Mouse (Mus musculus): ENCODE measurements around the gene Ddx23. TPM values are rescaled to one million over a fixed set of nuclear protein-coding genes. Genes with fewer than 3 reads are reported as not detected.
A peak's percentile ranks its signal among the peaks of the same experiment; 100 is the strongest.

The Ddx23 gene
- polyA plus RNA-seq, 1 experiment from 2014 or later = 24.4 TPM

DNA sequence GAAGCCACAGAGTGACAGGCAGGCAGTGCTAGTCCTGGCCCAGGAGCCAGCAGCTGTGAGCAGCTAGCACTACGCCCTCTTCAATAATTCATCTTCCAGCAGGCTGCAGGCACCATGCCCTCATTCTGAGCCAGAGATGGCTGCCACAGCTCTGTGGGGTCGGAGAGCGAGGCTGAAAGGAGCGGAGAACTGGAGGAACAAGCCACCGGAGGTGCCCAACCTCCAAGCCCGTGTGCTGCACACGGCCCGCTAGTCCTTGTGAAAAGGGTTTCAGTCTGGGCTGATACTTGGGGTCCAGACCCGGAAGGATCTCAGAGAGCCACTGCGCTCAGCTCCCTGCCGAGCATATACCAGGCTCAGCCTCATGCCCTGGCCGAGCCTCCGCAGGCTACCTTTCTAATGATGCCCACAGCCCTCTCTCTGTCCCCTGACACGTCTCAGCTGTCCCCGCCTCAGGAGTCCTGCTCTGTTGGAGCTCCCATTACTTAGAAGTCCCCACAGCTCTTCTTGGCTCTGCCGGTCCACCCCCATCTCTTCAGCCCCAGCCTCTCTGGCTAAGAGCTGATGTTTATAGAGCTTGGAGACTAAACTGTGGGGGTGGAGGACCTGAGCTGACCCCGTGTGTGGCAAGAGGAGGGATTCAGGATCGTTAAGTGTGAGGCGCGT is 34.0 kb downstream of the Ddx23 start:
- H3K36me3 ChIP-seq = no peaks in the 10 kb centered on the region
- peak overlapping the region; percentile 45 for H3K4me2 ChIP-seq (replicated peaks)
- peak overlapping the region; percentile 22 for H3K4me3 ChIP-seq
- WGBS = 8% methylated on average over 20 of the region's 20 CpGs
- peak overlapping the region; percentile 37 for H3K9ac ChIP-seq (replicated peaks)
- H3K27ac ChIP-seq (replicated peaks) = peak overlapping the region; percentile 60
- peaks cover 47% of the 10 kb centered on the region for H3K4me1 ChIP-seq
- no peak for ATAC-seq (ENCODE audit: low FRiP score, low read depth)
- no peaks in the 10 kb centered on the region for H3K9me3 ChIP-seq
- H3K27me3 ChIP-seq = peaks cover 59% of the 10 kb centered on the region

DNA sequence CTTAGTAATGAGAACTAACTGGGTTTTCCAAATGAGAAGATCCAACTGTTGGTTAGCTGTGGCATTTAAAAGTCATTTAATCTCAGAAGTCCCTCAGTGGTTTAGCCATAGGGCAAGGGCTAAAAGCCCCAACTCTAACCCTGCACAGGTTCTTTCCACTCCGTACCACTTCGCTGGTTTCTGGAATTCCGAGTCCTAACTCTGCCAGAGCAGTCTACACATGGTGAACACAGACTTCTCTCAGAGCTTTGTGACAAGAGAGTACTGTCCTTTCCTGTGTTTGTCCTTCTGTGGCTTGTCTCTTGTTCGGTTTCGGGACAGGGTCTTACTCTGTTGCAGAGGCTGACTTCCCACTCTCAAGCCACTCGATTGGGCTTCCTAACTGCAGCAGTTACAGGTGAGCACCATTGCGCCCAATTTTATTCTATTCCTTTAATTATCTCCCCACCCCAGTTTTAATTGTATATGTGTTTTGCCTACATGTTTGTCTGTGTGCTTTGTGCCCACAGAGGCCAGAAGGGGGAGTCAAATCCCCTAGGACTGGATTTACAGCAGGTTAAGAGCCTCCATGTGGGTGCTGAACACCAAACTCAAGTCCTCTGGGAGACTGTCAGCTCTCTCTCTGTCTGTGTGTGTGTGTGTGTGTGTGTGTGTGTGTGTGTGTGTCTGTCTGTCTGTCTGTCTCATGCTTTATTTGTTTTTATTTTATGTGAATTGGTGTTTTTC is 36.0 kb downstream of the Ddx23 start:
- no peak for ATAC-seq (ENCODE audit: low FRiP score, low read depth)
- Histone ChIP-seq H3K4me3 (no peak overlapping the region), H3K27me3 (peaks cover 56% of the 10 kb centered on the region), H3K4me1 (peaks cover 29% of the 10 kb centered on the region), H3K36me3 (no peaks in the 10 kb centered on the region), H3K27ac (replicated peaks) (no peak overlapping the region), H3K4me2 (replicated peaks) (no peak overlapping the region), H3K9ac (replicated peaks) (no peak overlapping the region), H3K9me3 (no peaks in the 10 kb centered on the region)
- 81% methylated on average over 7 of the region's 7 CpGs for WGBS

DNA sequence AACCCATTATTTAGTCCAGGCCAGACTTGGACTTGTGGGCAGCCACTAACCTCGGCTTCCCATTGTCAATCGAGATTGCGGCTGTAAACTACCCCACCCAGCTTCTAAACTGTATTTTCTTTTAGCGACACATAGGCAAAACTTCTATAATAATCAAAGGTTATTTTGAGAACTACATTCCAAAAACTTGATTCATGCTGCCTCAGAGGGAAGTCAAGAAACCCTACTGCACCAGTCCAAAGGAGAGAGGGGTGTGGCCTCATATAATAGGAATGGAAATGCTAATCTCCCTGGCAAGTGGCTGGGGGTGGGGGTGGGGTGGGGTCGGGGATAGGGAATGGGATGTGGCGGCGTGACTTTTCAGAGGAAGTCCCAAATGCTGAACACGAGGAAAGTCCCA is 36.6 kb downstream of the Ddx23 start:
- Histone ChIP-seq H3K27ac (replicated peaks) (no peak overlapping the region), H3K4me2 (replicated peaks) (0 out of 2 replicates have a peak overlapping the region, but pooled peaks have one; percentile 5), H3K27me3 (peaks cover 54% of the 10 kb centered on the region), H3K4me1 (peaks cover 23% of the 10 kb centered on the region), H3K36me3 (no peaks in the 10 kb centered on the region), H3K4me3 (no peak overlapping the region), H3K9me3 (no peaks in the 10 kb centered on the region), H3K9ac (replicated peaks) (no peak overlapping the region)
- ATAC-seq (ENCODE audit: low FRiP score, low read depth) = no peak
- WGBS = 21% methylated on average over 8 of the region's 8 CpGs

DNA sequence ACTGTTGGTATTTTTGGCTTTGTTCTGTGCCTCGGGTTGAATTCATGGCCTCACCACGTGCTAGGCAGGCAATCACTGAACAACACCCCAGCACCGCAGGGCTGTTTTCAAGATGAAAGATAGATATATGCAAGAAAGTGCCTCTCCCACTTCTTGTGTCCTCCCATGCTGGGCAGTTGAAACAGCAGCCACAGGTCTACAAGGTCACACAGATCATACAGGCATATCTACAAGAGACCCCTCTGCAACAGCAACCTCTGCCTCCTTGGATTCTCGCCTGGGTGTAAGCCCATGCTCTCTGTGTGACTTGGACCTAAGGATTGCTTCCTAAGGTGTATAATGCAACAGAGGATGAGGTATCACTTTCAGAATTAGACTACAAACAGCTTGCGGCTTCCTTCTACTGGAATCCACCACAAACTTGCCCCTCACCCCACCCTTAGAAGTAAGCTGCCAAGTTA is 39.3 kb downstream of the Ddx23 start:
- no peak overlapping the region for H3K9ac ChIP-seq (replicated peaks)
- no peaks in the 10 kb centered on the region for H3K9me3 ChIP-seq
- H3K4me3 ChIP-seq = no peak overlapping the region
- H3K27ac ChIP-seq (replicated peaks) = no peak overlapping the region
- peaks cover 12% of the 10 kb centered on the region for H3K4me1 ChIP-seq
- H3K4me2 ChIP-seq (replicated peaks) = no peak overlapping the region
- 61% methylated on average over 5 of the region's 5 CpGs for WGBS
- H3K27me3 ChIP-seq = peaks cover 37% of the 10 kb centered on the region
- no peak for ATAC-seq (ENCODE audit: low FRiP score, low read depth)
- no peaks in the 10 kb centered on the region for H3K36me3 ChIP-seq

DNA sequence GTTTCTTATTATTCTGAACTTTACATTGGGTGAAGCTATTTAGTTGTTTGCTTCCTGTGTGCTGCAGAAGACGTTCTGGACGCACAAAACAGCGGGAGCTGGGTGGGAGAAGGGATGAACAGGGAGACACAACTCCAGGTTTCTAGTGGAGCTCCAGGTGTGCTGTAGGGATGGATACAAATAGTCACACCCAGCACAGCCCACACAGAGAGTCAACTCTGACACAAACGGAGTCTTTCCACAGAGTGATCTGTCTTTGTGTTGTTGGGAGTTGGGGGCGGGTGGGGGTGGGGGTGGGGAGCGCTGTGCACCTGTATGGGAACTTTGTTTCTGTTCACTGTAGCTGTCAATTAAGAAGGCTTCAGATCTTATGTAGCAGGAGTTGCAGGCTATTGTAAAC is 40.0 kb downstream of the Ddx23 start:
- H3K27me3 ChIP-seq = peaks cover 37% of the 10 kb centered on the region
- 18% methylated on average over 6 of the region's 6 CpGs for WGBS

DNA sequence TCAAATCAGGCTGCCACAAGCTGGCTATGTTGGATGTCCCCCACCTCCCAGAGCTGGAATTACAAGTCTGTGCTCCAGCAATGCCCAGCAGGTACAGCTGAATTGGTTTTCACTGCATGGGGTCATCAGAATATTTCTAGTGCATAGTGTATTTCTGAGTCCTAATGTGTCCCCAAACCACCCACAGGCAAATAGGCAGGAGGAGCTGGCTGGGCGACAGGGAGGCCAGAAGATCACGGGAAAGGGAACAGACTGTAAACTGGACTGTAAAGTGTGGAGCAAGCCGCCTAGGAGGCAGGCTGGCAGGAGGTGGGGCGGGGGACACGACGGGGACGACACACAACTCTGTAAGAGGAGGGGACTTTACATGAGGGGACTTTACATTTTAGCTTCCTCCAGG is 40.5 kb downstream of the Ddx23 start:
- no peak for ATAC-seq (ENCODE audit: low FRiP score, low read depth)
- 9% methylated on average over 7 of the region's 7 CpGs for WGBS
- Histone ChIP-seq H3K4me2 (replicated peaks) (no peak overlapping the region), H3K4me1 (peaks cover 10% of the 10 kb centered on the region), H3K27ac (replicated peaks) (no peak overlapping the region), H3K27me3 (peaks cover 37% of the 10 kb centered on the region), H3K4me3 (no peak overlapping the region), H3K9me3 (no peaks in the 10 kb centered on the region), H3K9ac (replicated peaks) (no peak overlapping the region), H3K36me3 (no peaks in the 10 kb centered on the region)

More for the DNA sequence above, 40.0 kb downstream of the Ddx23 start:
- Histone ChIP-seq H3K4me1 (peaks cover 10% of the 10 kb centered on the region), H3K36me3 (no peaks in the 10 kb centered on the region), H3K4me2 (replicated peaks) (no peak overlapping the region), H3K27ac (replicated peaks) (no peak overlapping the region), H3K4me3 (no peak overlapping the region), H3K9ac (replicated peaks) (no peak overlapping the region), H3K9me3 (no peaks in the 10 kb centered on the region)
- no peak for ATAC-seq (ENCODE audit: low FRiP score, low read depth)

DNA sequence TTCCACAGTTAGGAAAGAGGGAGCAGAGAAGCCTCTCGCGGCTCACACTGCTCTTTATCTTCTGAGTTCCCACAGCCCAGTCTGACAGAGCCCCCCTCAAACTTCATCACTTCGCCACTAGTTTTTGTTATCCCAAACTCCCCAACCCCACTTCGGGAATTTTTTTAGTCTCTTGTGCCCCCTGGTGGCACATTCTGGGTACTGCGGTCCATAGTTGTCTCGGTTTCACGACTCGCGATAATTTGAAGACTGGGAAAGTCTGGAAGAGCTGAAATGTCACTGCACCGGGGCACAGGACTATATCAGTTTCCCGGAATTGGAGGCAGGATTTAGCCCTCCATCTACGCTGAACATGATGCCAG is 45.5 kb downstream of the Ddx23 start:
- Histone ChIP-seq H3K4me1 (peaks cover 6% of the 10 kb centered on the region; the same call in 1 of the 2 replicates), H3K4me2 (replicated peaks) (0 out of 2 replicates have a peak overlapping the region, but pooled peaks have one; percentile 13), H3K27ac (replicated peaks) (no peak overlapping the region), H3K4me3 (no peak overlapping the region), H3K9me3 (no peaks in the 10 kb centered on the region), H3K36me3 (no peaks in the 10 kb centered on the region), H3K27me3 (peaks cover 32% of the 10 kb centered on the region), H3K9ac (replicated peaks) (no peak overlapping the region)
- ATAC-seq (ENCODE audit: low FRiP score, low read depth) = no peak
- 2% methylated on average over 12 of the region's 12 CpGs for WGBS

DNA sequence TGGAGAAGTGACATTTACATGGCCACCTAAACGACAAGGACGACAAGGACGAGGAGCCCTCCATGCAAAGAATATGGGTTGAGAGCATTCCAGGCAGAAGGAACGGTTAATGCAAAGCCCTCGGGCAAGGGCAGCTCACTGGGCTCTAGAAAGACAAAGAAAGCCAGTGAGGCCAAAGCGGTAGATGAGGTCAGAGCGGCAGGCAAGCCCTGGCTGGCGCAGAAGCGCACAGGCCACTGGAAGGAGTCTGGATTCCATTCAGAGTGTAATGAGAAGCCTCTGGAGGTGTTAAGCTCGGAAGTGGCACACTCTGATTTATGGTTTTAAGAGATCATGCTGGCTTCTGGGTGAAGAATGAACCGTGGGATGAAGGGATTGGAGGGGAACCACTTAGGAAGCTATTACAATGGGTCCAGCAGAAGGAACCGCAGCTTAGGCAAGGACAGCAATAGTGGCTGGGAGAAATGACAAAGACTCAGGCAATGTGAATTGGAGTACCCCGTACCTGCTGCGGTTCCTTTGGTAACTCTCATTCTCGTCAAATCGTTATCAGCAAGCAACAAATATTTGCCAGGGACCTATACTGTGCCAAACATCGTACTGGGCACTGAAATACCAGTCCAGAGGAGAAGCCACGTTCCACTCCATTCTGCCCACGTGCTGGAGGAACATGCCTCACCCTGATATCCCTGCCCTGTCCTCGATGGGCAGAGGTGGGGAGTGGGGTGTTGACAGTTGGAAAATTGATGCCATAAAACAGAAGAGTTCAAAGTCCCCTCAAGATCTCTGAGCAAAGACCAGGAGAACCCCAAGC is 46.1 kb downstream of the Ddx23 start:
- Histone ChIP-seq H3K4me2 (replicated peaks) (0 out of 2 replicates have a peak overlapping the region, but pooled peaks have one; percentile 13), H3K9me3 (no peaks in the 10 kb centered on the region), H3K27ac (replicated peaks) (no peak overlapping the region), H3K36me3 (no peaks in the 10 kb centered on the region), H3K4me3 (no peak overlapping the region), H3K9ac (replicated peaks) (no peak overlapping the region), H3K4me1 (0 out of 2 replicates have a peak, but pooled peaks cover 6% of the 10 kb centered on the region), H3K27me3 (peaks cover 30% of the 10 kb centered on the region)
- WGBS = 45% methylated on average over 20 of the region's 20 CpGs
- ATAC-seq (ENCODE audit: low FRiP score, low read depth) = no peak

DNA sequence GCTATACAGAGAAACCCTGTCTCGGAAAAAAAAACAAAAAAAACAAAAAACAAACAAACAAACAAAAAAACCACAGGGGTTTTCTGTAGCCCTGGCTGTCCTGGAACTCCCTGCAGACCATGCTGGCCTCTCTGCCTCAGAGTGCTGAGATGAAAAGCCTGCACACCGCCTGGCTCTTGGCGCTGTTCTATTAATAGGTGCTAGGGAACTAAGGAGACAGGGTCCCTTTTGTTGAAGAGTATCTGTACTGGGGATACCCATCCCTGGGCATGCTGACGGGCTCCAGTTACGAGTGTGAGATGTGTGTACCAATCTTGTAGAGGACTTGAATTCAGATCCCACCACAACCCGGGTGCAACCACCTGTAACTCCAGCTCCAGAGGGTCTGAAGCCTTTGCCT is 46.9 kb downstream of the Ddx23 start:
- 75% methylated on average over 6 of the region's 6 CpGs for WGBS
- Histone ChIP-seq H3K27ac (replicated peaks) (no peak overlapping the region), H3K9ac (replicated peaks) (no peak overlapping the region), H3K4me1 (0 out of 2 replicates have a peak, but pooled peaks cover 6% of the 10 kb centered on the region), H3K27me3 (peaks cover 27% of the 10 kb centered on the region), H3K36me3 (no peaks in the 10 kb centered on the region), H3K4me2 (replicated peaks) (no peak overlapping the region), H3K9me3 (no peaks in the 10 kb centered on the region), H3K4me3 (no peak overlapping the region)
- ATAC-seq (ENCODE audit: low FRiP score, low read depth) = no peak

DNA sequence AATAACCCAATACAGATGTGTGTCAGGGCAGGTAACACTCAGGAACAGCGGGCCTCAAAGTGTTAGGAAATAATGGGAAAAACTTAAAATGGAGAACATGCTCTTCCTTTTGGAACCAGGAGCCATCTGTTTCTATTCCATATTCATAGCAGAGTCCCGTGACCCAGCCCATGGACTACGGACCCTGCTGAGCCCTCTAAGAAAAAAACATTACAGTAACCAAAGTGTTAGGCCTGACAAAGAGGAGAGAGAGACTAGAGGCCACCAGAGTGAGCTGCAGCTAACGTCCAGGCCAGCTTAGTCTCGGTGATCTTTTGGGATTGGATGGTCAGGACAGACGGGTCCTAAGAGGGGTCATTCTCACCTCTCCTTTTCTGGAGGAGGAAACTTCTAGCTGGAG is 47.7 kb downstream of the Ddx23 start:
- Histone ChIP-seq H3K27me3 (peaks cover 27% of the 10 kb centered on the region), H3K4me2 (replicated peaks) (no peak overlapping the region), H3K9ac (replicated peaks) (no peak overlapping the region), H3K4me3 (no peak overlapping the region), H3K4me1 (peaks cover 10% of the 10 kb centered on the region), H3K9me3 (no peaks in the 10 kb centered on the region), H3K27ac (replicated peaks) (0 out of 2 replicates have a peak overlapping the region, but pooled peaks have one; percentile 2), H3K36me3 (no peaks in the 10 kb centered on the region)
- 49% methylated on average over 6 of the region's 6 CpGs for WGBS
- ATAC-seq (ENCODE audit: low FRiP score, low read depth) = no peak

DNA sequence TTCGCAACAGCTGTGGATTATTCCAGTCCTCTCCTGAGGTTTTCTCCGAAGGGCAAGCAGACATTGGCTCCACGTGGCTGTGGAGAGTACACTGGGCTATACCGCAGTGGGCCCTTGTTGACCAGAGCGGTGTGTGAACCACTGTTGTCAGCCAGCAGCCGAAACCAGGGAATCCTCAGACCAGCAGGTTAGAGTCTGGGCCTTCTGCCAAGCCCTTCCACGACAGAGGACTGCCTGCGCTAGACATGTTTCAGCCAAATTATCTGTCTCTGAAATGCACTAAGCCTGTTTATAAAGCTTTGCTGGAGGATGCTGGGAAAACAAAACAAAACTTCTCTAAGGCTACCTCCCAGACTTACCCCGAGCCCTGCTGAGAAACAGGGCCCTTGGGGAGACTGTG is 48.1 kb downstream of the Ddx23 start:
- no peak for ATAC-seq (ENCODE audit: low FRiP score, low read depth)
- peak overlapping the region; percentile 2; the same call in 1 of the 2 replicates for H3K27ac ChIP-seq (replicated peaks)
- peaks cover 27% of the 10 kb centered on the region for H3K27me3 ChIP-seq
- no peak overlapping the region for H3K4me3 ChIP-seq
- 58% methylated on average over 9 of the region's 9 CpGs for WGBS
- no peak overlapping the region for H3K9ac ChIP-seq (replicated peaks)
- H3K9me3 ChIP-seq = no peaks in the 10 kb centered on the region
- no peak overlapping the region for H3K4me2 ChIP-seq (replicated peaks)
- peaks cover 12% of the 10 kb centered on the region for H3K4me1 ChIP-seq
- H3K36me3 ChIP-seq = no peaks in the 10 kb centered on the region

DNA sequence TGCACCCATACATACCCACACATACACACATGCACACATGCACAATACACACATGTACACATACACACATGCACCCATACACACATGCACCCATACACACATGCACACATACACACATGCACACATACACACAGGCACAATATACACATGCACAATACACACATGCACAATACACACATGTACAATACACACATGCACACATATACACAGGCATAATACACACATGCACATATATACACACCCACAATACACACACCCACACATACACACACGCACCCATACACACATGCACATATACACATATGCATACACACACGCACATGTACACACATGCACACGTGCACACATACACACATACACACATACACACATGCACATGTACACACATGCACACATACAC is 50.5 kb downstream of the Ddx23 start:
- Histone ChIP-seq H3K27me3 (peaks cover 14% of the 10 kb centered on the region; the same call in 1 of the 2 replicates), H3K4me1 (peaks cover 27% of the 10 kb centered on the region), H3K27ac (replicated peaks) (no peak overlapping the region), H3K9me3 (no peaks in the 10 kb centered on the region), H3K36me3 (no peaks in the 10 kb centered on the region), H3K9ac (replicated peaks) (no peak overlapping the region), H3K4me2 (replicated peaks) (no peak overlapping the region), H3K4me3 (no peak overlapping the region)
- no peak for ATAC-seq (ENCODE audit: low FRiP score, low read depth)
- whole genome bisulfite sequencing = 99% methylated on average over 3 of the region's 3 CpGs
